Mouse (Mus musculus) ES-Bruce4 (cell line): ENCODE data around the gene Fdx1l.

Source experiments
- CTCF ChIP-seq: IDR thresholded peaks from one replicate; pipeline ENCODE4 v1.8.1; 2011; ENCODE audit warnings: low read depth, low read length
- EP300 ChIP-seq: IDR thresholded peaks from 2 replicates; pipeline ENCODE4 v1.6.1; 2011; ENCODE audit warnings: low read depth, low read length; ENCODE audit not compliant: insufficient read depth

GRCm38 (mm10) chr9:21075625-21076024 lies 2.2 kb upstream of the Fdx1l start:
- no peak for TF ChIP-seq CTCF
- TF ChIP-seq EP300: no peak
